Mouse (Mus musculus): ENCODE results near the gene Anxa1. TPM values are rescaled to one million over a fixed set of nuclear protein-coding genes. Genes with fewer than 3 reads are reported as not detected.

Gene Anxa1
- polyA plus RNA-seq, 1 experiment from 2014 or later, result 13.5 TPM

Other genes with a start within 250 kb of the Anxa1 start
- gene Aldh1a1, start 101.8 kb upstream of the Anxa1 start, polyA plus RNA-seq (2014; fragmentation: Nextera tagmentation; extraction: Ambion mirVana), result 4.0 and 4.6 TPM in 2 replicates